Mouse (Mus musculus) kidney, embryonic 16.5 days (tissue): ENCODE data around the gene Cfap57. TPM values are rescaled to one million over a fixed set of nuclear protein-coding genes. Genes with fewer than 3 reads are reported as not detected.

Experiments
- ATAC-seq: fragments of 200-750 bp; cut with Nextera tagmentation; 2 replicates; pipeline ENCODE4 v1.8.0; 2017; ENCODE audit warnings: moderate TSS enrichment; ENCODE audit not compliant: low FRiP score, low TSS enrichment
- H3K27ac ChIP-seq: fragments of 300-500 bp; sonication (generic); 2 replicates; pipeline ENCODE4 v1.5.1; 2014; ENCODE audit warnings: low read length
- H3K27me3 ChIP-seq: fragments of 300-500 bp; sonication (generic); 2 replicates; pipeline ENCODE4 v1.6.1; 2014; ENCODE audit warnings: low read length, control low read depth, mixed read lengths; ENCODE audit not compliant: insufficient read depth
- H3K36me3 ChIP-seq: fragments of 300-500 bp; sonication (generic); 2 replicates; pipeline ENCODE4 v1.6.1; 2014; ENCODE audit warnings: low read length, control low read depth, mixed read lengths; ENCODE audit not compliant: insufficient read depth
- H3K4me1 ChIP-seq: fragments of 300-500 bp; sonication (generic); 2 replicates; pipeline ENCODE4 v1.6.1; 2014; ENCODE audit warnings: low read length, control low read depth, mixed read lengths; ENCODE audit not compliant: insufficient read depth
- H3K4me2 ChIP-seq: fragments of 300-500 bp; sonication (generic); replicated peaks from 2 replicates; pipeline ENCODE4 v1.6.1; 2014; ENCODE audit warnings: low read depth, low read length
- H3K4me3 ChIP-seq: fragments of 300-500 bp; sonication (generic); 2 replicates; pipeline ENCODE4 v1.5.1; 2014; ENCODE audit warnings: mild to moderate bottlenecking, low read length
- H3K9ac ChIP-seq: fragments of 300-500 bp; sonication (generic); replicated peaks from 2 replicates; pipeline ENCODE4 v1.6.1; 2014; ENCODE audit warnings: low read length
- H3K9me3 ChIP-seq: fragments of 300-500 bp; sonication (generic); 2 replicates; pipeline ENCODE4 v1.6.1; 2016; ENCODE audit warnings: low read length, control low read depth
- WGBS: fragments of 180-500 bp; shearing (Covaris S2); extraction: QIAGEN DNeasy Blood & Tissue Kit; methylation state at CpG from one replicate; pipeline ENCODE4 v1.1.7; 2014; 5-methylcytosine and 5-hydroxymethylcytosine counted together
- polyA plus RNA-seq: library from polyadenylated mRNA; unstranded; fragments of >200 nt; fragmentation: Nextera tagmentation; extraction: Ambion mirVana; gene quantifications from 2 replicates; pipeline ENCODE4 v1.2.1, GENCODE M21; 2015

The Cfap57 gene
- polyA plus RNA-seq, 1 experiment from 2014 or later = 0.10 TPM

GRCm38 (mm10) chr4:118609836-118610235 lies 10.7 kb downstream of the Cfap57 start:
- Histone ChIP-seq H3K9me3 (no peaks in the 10 kb centered on the region), H3K27me3 (no peaks in the 10 kb centered on the region), H3K36me3 (no peaks in the 10 kb centered on the region), H3K4me2 (no peak overlapping the region), H3K27ac (no peak overlapping the region), H3K4me1 (no peaks in the 10 kb centered on the region), H3K9ac (no peak overlapping the region), H3K4me3 (no peak overlapping the region)
- WGBS = 65% methylated on average over 3 of the region's 3 CpGs
- no peak for ATAC-seq

- H3K36me3 ChIP-seq = no peaks in the 10 kb centered on the region
- WGBS = 62% methylated on average over 4 of the region's 4 CpGs
- no peaks in the 10 kb centered on the region for H3K9me3 ChIP-seq
- no peak overlapping the region for H3K9ac ChIP-seq
- no peak overlapping the region for H3K27ac ChIP-seq
- H3K4me3 ChIP-seq = no peak overlapping the region
- ATAC-seq = no peak
- H3K27me3 ChIP-seq = no peaks in the 10 kb centered on the region
- H3K4me2 ChIP-seq = no peak overlapping the region
- no peaks in the 10 kb centered on the region for H3K4me1 ChIP-seq
These were observed 16.5 kb downstream of the Cfap57 start for GRCm38 (mm10) chr4:118604065-118604464.

- no peak overlapping the region for H3K4me2 ChIP-seq
- no peaks in the 10 kb centered on the region for H3K36me3 ChIP-seq
- no peak overlapping the region for H3K4me3 ChIP-seq
- no peaks in the 10 kb centered on the region for H3K4me1 ChIP-seq
- no peaks in the 10 kb centered on the region for H3K27me3 ChIP-seq
- no peak for ATAC-seq
- 0 out of 2 replicates have a peak, but pooled peaks cover 2% of the 10 kb centered on the region for H3K9me3 ChIP-seq
- H3K27ac ChIP-seq = no peak overlapping the region
- H3K9ac ChIP-seq = no peak overlapping the region
- 10% methylated on average over 7 of the region's 7 CpGs for WGBS
These were observed 30.8 kb downstream of the Cfap57 start for GRCm38 (mm10) chr4:118589733-118590130.

GRCm38 (mm10) chr4:118589053-118589732 lies 31.4 kb downstream of the Cfap57 start:
- 0 out of 2 replicates have a peak, but pooled peaks cover 7% of the 10 kb centered on the region for H3K9me3 ChIP-seq
- no peak for ATAC-seq
- no peak overlapping the region for H3K4me2 ChIP-seq
- H3K4me1 ChIP-seq = no peaks in the 10 kb centered on the region
- H3K4me3 ChIP-seq = no peak overlapping the region
- 65% methylated on average over 12 of the region's 12 CpGs for whole genome bisulfite sequencing
- H3K36me3 ChIP-seq = no peaks in the 10 kb centered on the region
- H3K9ac ChIP-seq = no peak overlapping the region
- H3K27me3 ChIP-seq = no peaks in the 10 kb centered on the region
- no peak overlapping the region for H3K27ac ChIP-seq

GRCm38 (mm10) chr4:118582629-118583028 lies 37.9 kb downstream of the Cfap57 start:
- Histone ChIP-seq H3K4me2 (no peak overlapping the region), H3K36me3 (no peaks in the 10 kb centered on the region), H3K4me1 (no peaks in the 10 kb centered on the region), H3K9me3 (peaks cover 8% of the 10 kb centered on the region; the same call in 1 of the 2 replicates), H3K27me3 (no peaks in the 10 kb centered on the region), H3K9ac (no peak overlapping the region), H3K4me3 (no peak overlapping the region), H3K27ac (no peak overlapping the region)
- ATAC-seq = no peak
- WGBS = 90% methylated on average over 8 of the region's 8 CpGs

GRCm38 (mm10) chr4:118581508-118581907 lies 39.1 kb downstream of the Cfap57 start:
- 35% methylated on average over 11 of the region's 11 CpGs for WGBS
- ATAC-seq = no peak

GRCm38 (mm10) chr4:118579313-118579712 lies 41.3 kb downstream of the Cfap57 start:
- peaks cover 1% of the 10 kb centered on the region; the same call in 1 of the 2 replicates for H3K9me3 ChIP-seq
- H3K27ac ChIP-seq = no peak overlapping the region
- no peaks in the 10 kb centered on the region for H3K4me1 ChIP-seq
- H3K27me3 ChIP-seq = no peaks in the 10 kb centered on the region; the same call in 1 of the 2 replicates
- H3K9ac ChIP-seq = no peak overlapping the region
- H3K4me3 ChIP-seq = no peak overlapping the region
- no peaks in the 10 kb centered on the region for H3K36me3 ChIP-seq
- no peak for ATAC-seq
- no peak overlapping the region for H3K4me2 ChIP-seq
- 59% methylated on average over 13 of the region's 13 CpGs for WGBS

More at GRCm38 (mm10) chr4:118581508-118581907, 39.1 kb downstream of the Cfap57 start:
- Histone ChIP-seq H3K9me3 (peaks cover 8% of the 10 kb centered on the region; the same call in 1 of the 2 replicates), H3K36me3 (no peaks in the 10 kb centered on the region), H3K27ac (no peak overlapping the region), H3K27me3 (no peaks in the 10 kb centered on the region), H3K4me3 (no peak overlapping the region), H3K4me2 (no peak overlapping the region), H3K4me1 (no peaks in the 10 kb centered on the region), H3K9ac (no peak overlapping the region)

GRCm38 (mm10) chr4:118576097-118576496 lies 44.5 kb downstream of the Cfap57 start:
- WGBS = 9% methylated on average over 6 of the region's 6 CpGs
- Histone ChIP-seq H3K4me1 (no peaks in the 10 kb centered on the region), H3K4me2 (no peak overlapping the region), H3K4me3 (no peak overlapping the region), H3K27me3 (no peaks in the 10 kb centered on the region; the same call in 1 of the 2 replicates), H3K36me3 (no peaks in the 10 kb centered on the region), H3K9me3 (no peaks in the 10 kb centered on the region; the same call in 1 of the 2 replicates), H3K9ac (no peak overlapping the region), H3K27ac (no peak overlapping the region)
- no peak for ATAC-seq

- no peak overlapping the region for H3K27ac ChIP-seq
- no peak for ATAC-seq
These were observed 49.1 kb downstream of the Cfap57 start for GRCm38 (mm10) chr4:118571441-118571840.

GRCm38 (mm10) chr4:118569320-118569719 lies 51.3 kb downstream of the Cfap57 start:
- no peaks in the 10 kb centered on the region for H3K4me1 ChIP-seq
- 79% methylated on average over 23 of the region's 23 CpGs for WGBS
- no peak overlapping the region for H3K4me2 ChIP-seq
- H3K9me3 ChIP-seq = no peaks in the 10 kb centered on the region
- ATAC-seq = no peak
- H3K27ac ChIP-seq = no peak overlapping the region
- H3K4me3 ChIP-seq = no peak overlapping the region
- H3K9ac ChIP-seq = no peak overlapping the region
- no peaks in the 10 kb centered on the region for H3K27me3 ChIP-seq
- no peaks in the 10 kb centered on the region for H3K36me3 ChIP-seq

More at GRCm38 (mm10) chr4:118571441-118571840, 49.1 kb downstream of the Cfap57 start:
- H3K9me3 ChIP-seq = no peaks in the 10 kb centered on the region
- no peak overlapping the region for H3K9ac ChIP-seq
- H3K4me2 ChIP-seq = no peak overlapping the region
- 76% methylated on average over 15 of the region's 15 CpGs for WGBS
- H3K4me1 ChIP-seq = no peaks in the 10 kb centered on the region
- no peak overlapping the region for H3K4me3 ChIP-seq
- no peaks in the 10 kb centered on the region; the same call in 1 of the 2 replicates for H3K27me3 ChIP-seq
- H3K36me3 ChIP-seq = no peaks in the 10 kb centered on the region
